16 mouse cellular contexts compared by ENCODE assay signal in the genomic region with DNA sequence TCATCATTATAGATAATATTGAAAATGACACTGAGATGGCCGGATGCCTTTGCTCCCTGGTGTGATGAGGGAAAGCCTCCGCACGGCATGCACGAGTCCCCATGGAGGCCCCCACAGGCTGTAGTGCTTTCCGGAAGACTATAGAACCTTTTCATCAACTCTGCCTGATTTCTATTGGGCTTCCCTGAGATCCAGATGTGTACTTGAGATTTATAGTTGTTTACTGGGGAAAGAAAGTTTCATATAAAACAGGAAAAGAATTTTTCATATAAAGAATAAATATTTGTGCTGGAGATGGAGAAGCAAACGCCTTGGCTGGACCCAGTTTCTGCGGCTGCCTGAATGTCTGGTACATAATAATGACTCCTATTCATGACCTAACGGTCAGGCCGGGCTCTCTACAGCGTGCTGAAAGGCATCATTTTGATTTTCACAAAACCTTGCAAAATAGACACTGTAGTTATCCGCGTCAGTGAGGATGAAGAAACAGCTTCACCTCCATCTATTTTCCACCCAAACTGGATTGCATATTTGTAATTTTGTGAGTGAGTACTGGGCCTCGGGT.
DNase-seq lines count a peak whose midpoint lies in the region; ATAC-seq and TF ChIP-seq lines count a peak whose summit lies in the region.
"Had no signal": no experiment of that assay in that cellular context is flagged by ENCODE, and none has a peak within 500 bp of the region (broad histone marks: within the 10 kb centered on the region; RNA-seq: fewer than 3 reads in every experiment).

No protein-coding gene starts in this region.

- H3K4me3 ChIP-seq in limb, embryonic 13.5 days, result no peak overlapping the region
- H3K4me3 ChIP-seq in limb, embryonic 10.5 days, result no peak overlapping the region
- no peak overlapping the region for H3K4me3 ChIP-seq in forebrain, embryonic 15.5 days
- H3K4me3 ChIP-seq in hindbrain, postnatal 0 days (ENCODE audit: low read length), result no peak overlapping the region
- no peak overlapping the region for H3K4me3 ChIP-seq in stomach, embryonic 14.5 days (ENCODE audit: low read depth, low read length)
- H3K4me3 ChIP-seq: hindbrain, embryonic 15.5 days; liver, embryonic 15.5 days; neural tube, embryonic 13.5 days had no signal

- ATAC-seq in limb, embryonic 13.5 days (ENCODE audit: low FRiP score, low read depth), result no peak
- 0 out of 2 replicates have a peak, but pooled peaks have one; percentile 35 for ATAC-seq in forebrain, embryonic 15.5 days (replicated peaks)
- no peak; the same call in 1 of the 2 replicates for ATAC-seq in hindbrain, postnatal 0 days
- no peak for ATAC-seq in stomach, embryonic 14.5 days (ENCODE audit: insufficient number of reproducible peaks, insufficient read depth, low FRiP score, low read depth)

- H3K36me3 ChIP-seq in limb, embryonic 13.5 days, result no peaks in the 10 kb centered on the region
- H3K36me3 ChIP-seq in limb, embryonic 10.5 days, result no peaks in the 10 kb centered on the region
- no peaks in the 10 kb centered on the region for H3K36me3 ChIP-seq in forebrain, embryonic 15.5 days
- H3K36me3 ChIP-seq in hindbrain, postnatal 0 days (ENCODE audit: insufficient read depth, low read length), result no peaks in the 10 kb centered on the region
- H3K36me3 ChIP-seq in stomach, embryonic 14.5 days (ENCODE audit: control insufficient read depth, insufficient read depth, low read length), result no peaks in the 10 kb centered on the region
- H3K36me3 ChIP-seq: hindbrain, embryonic 15.5 days; liver, embryonic 15.5 days; neural tube, embryonic 13.5 days had no signal

- H3K9me3 ChIP-seq in limb, embryonic 13.5 days, result no peaks in the 10 kb centered on the region
- no peaks in the 10 kb centered on the region for H3K9me3 ChIP-seq in limb, embryonic 10.5 days (replicated peaks)
- H3K9me3 ChIP-seq in forebrain, embryonic 15.5 days, result no peaks in the 10 kb centered on the region
- no peaks in the 10 kb centered on the region for H3K9me3 ChIP-seq in hindbrain, postnatal 0 days (ENCODE audit: low read length)
- H3K9me3 ChIP-seq in stomach, embryonic 14.5 days (ENCODE audit: control insufficient read depth, low read depth, low read length), result no peaks in the 10 kb centered on the region
- H3K9me3 ChIP-seq: hindbrain, embryonic 15.5 days; liver, embryonic 15.5 days; neural tube, embryonic 13.5 days had no signal

- WGBS in limb, embryonic 13.5 days, result 71% methylated on average over 13 of the region's 13 CpGs
- 90% methylated on average over 13 of the region's 13 CpGs for WGBS in limb, embryonic 10.5 days
- 66% methylated on average over 13 of the region's 13 CpGs for WGBS in forebrain, embryonic 15.5 days
- 54% methylated on average over 13 of the region's 13 CpGs for WGBS in hindbrain, postnatal 0 days
- 61% methylated on average over 13 of the region's 13 CpGs for WGBS in stomach, embryonic 14.5 days

- H3K4me2 ChIP-seq in limb, embryonic 13.5 days (replicated peaks), result no peak overlapping the region
- no peak overlapping the region for H3K4me2 ChIP-seq in forebrain, embryonic 15.5 days (replicated peaks)
- no peak overlapping the region for H3K4me2 ChIP-seq in hindbrain, postnatal 0 days (ENCODE audit: low read depth, low read length)
- no peak overlapping the region for H3K4me2 ChIP-seq in stomach, embryonic 14.5 days (replicated peaks; ENCODE audit: low read depth, low read length)
- H3K4me2 ChIP-seq: hindbrain, embryonic 15.5 days; liver, embryonic 15.5 days; neural tube, embryonic 13.5 days had no signal

- H3K27ac ChIP-seq in limb, embryonic 13.5 days, result peak overlapping the region; percentile 44; the same call in 1 of the 2 replicates
- H3K27ac ChIP-seq in limb, embryonic 10.5 days, result no peak overlapping the region
- no peak overlapping the region for H3K27ac ChIP-seq in forebrain, embryonic 15.5 days (replicated peaks)
- 0 out of 2 replicates have a peak overlapping the region, but pooled peaks have one; percentile 20 for H3K27ac ChIP-seq in hindbrain, postnatal 0 days
- peak overlapping the region; percentile 75 for H3K27ac ChIP-seq in stomach, embryonic 14.5 days (ENCODE audit: low read length)
- H3K27ac ChIP-seq: hindbrain, embryonic 15.5 days; liver, embryonic 15.5 days; neural tube, embryonic 13.5 days had no signal

- TF ChIP-seq CTCF in hindbrain, postnatal 0 days (IDR thresholded peaks at IDR 0.05; ENCODE audit: low read depth), result no peak

- no peak overlapping the region for H3K9ac ChIP-seq in limb, embryonic 13.5 days
- no peak overlapping the region for H3K9ac ChIP-seq in forebrain, embryonic 15.5 days (replicated peaks)
- H3K9ac ChIP-seq in hindbrain, postnatal 0 days (replicated peaks; ENCODE audit: low read length), result no peak overlapping the region
- no peak overlapping the region for H3K9ac ChIP-seq in stomach, embryonic 14.5 days (replicated peaks; ENCODE audit: low read depth, low read length)
- H3K9ac ChIP-seq: hindbrain, embryonic 15.5 days; liver, embryonic 15.5 days; neural tube, embryonic 13.5 days had no signal

- no peak for DNase-seq in limb, embryonic 10.5 days (ENCODE audit: low spot score)
- no peak for DNase-seq in hindbrain, postnatal 0 days (ENCODE audit: low spot score)
- DNase-seq in testis, postnatal 10 days (ENCODE audit: low spot score), result no peak
- no peak for DNase-seq in urinary bladder, postnatal 25 days (ENCODE audit: low spot score)
- DNase-seq in cerebellum, adult 9-11 months, result no peak
- DNase-seq: adrenal gland, postnatal 10 days; cerebellum, adult 8-10 months; kidney, postnatal 10 days; lung, postnatal 36 days; thymus, postnatal 25 days had no signal

- H3K27me3 ChIP-seq in limb, embryonic 13.5 days, result no peaks in the 10 kb centered on the region
- H3K27me3 ChIP-seq in limb, embryonic 10.5 days (ENCODE audit: low read depth, poor library complexity, severe bottlenecking), result no peaks in the 10 kb centered on the region
- no peaks in the 10 kb centered on the region for H3K27me3 ChIP-seq in forebrain, embryonic 15.5 days
- H3K27me3 ChIP-seq in hindbrain, postnatal 0 days (ENCODE audit: insufficient read depth, low read length), result no peaks in the 10 kb centered on the region
- no peaks in the 10 kb centered on the region for H3K27me3 ChIP-seq in stomach, embryonic 14.5 days (ENCODE audit: control insufficient read depth, insufficient read depth, low read length)
- H3K27me3 ChIP-seq: hindbrain, embryonic 15.5 days; liver, embryonic 15.5 days; neural tube, embryonic 13.5 days had no signal

- H3K4me1 ChIP-seq in limb, embryonic 13.5 days, result peaks cover 10% of the 10 kb centered on the region; the same call in 1 of the 2 replicates
- no peaks in the 10 kb centered on the region for H3K4me1 ChIP-seq in limb, embryonic 10.5 days
- peaks cover 10% of the 10 kb centered on the region for H3K4me1 ChIP-seq in forebrain, embryonic 15.5 days
- peaks cover 6% of the 10 kb centered on the region; the same call in 1 of the 2 replicates for H3K4me1 ChIP-seq in hindbrain, postnatal 0 days (ENCODE audit: insufficient read depth, low read length)
- no peaks in the 10 kb centered on the region for H3K4me1 ChIP-seq in stomach, embryonic 14.5 days (ENCODE audit: control insufficient read depth, insufficient read depth, low read length)
- H3K4me1 ChIP-seq: liver, embryonic 15.5 days had no signal

Comparison
In these comparisons a context has a peak if more than half of its experiments do, and no peak if none do; other contexts are left out.
1. H3K27ac ChIP-seq: peak in limb, embryonic 13.5 days (single experiment), hindbrain, postnatal 0 days (single experiment) and stomach, embryonic 14.5 days (single experiment); none in limb, embryonic 10.5 days (single experiment) and forebrain, embryonic 15.5 days (single experiment).